Mouse (Mus musculus) neural tube, embryonic 15.5 days (tissue): ENCODE measurements around the gene Tnip3. TPM values are rescaled to one million over a fixed set of nuclear protein-coding genes. Genes with fewer than 3 reads are reported as not detected.

Source experiments
- ATAC-seq: fragments of 200-750 bp; cut with Nextera tagmentation; 2 replicates; pipeline ENCODE4 v1.8.0; 2017; ENCODE audit warnings: mild to moderate bottlenecking, moderate TSS enrichment, moderate library complexity; ENCODE audit not compliant: low FRiP score
- H3K27ac ChIP-seq: fragments of 300-500 bp; sonication (generic); replicated peaks from 2 replicates; pipeline ENCODE4 v1.5.1; 2015; ENCODE audit warnings: mild to moderate bottlenecking, inconsistent platforms
- H3K27me3 ChIP-seq: fragments of 300-500 bp; sonication (generic); replicated peaks from 2 replicates; pipeline ENCODE4 v1.6.1; 2015; ENCODE audit warnings: inconsistent platforms
- H3K36me3 ChIP-seq: fragments of 300-500 bp; sonication (generic); 2 replicates; pipeline ENCODE4 v1.6.1; 2015; ENCODE audit warnings: inconsistent platforms
- H3K4me1 ChIP-seq: fragments of 300-500 bp; sonication (generic); 2 replicates; pipeline ENCODE4 v1.6.1; 2015; ENCODE audit warnings: inconsistent platforms
- H3K4me2 ChIP-seq: fragments of 300-500 bp; sonication (generic); 2 replicates; pipeline ENCODE4 v1.6.1; 2015; ENCODE audit warnings: inconsistent platforms, mild to moderate bottlenecking, moderate library complexity
- H3K4me3 ChIP-seq: fragments of 300-500 bp; sonication (generic); replicated peaks from 2 replicates; pipeline ENCODE4 v1.5.1; 2015; ENCODE audit warnings: mild to moderate bottlenecking, inconsistent platforms
- H3K9ac ChIP-seq: fragments of 300-500 bp; sonication (generic); replicated peaks from 2 replicates; pipeline ENCODE4 v1.6.1; 2015; ENCODE audit warnings: mild to moderate bottlenecking, inconsistent platforms
- H3K9me3 ChIP-seq: fragments of 300-500 bp; sonication (generic); replicated peaks from 2 replicates; pipeline ENCODE4 v1.6.1; 2016; ENCODE audit warnings: inconsistent platforms
- WGBS: fragments of 180-500 bp; shearing (Covaris S2); methylation state at CpG from one replicate; pipeline ENCODE4 v1.1.7; 2015; ENCODE audit warnings: mixed read lengths; 5-methylcytosine and 5-hydroxymethylcytosine counted together
- polyA plus RNA-seq: library from polyadenylated mRNA; unstranded; fragments of >200 nt; fragmentation: Nextera tagmentation; extraction: Ambion mirVana; gene quantifications from 2 replicates; pipeline ENCODE4 v1.2.1, GENCODE M21; 2015

Gene Tnip3
- 0.19 TPM in 1 of 2 replicates, not detected in the other for polyA plus RNA-seq

- H3K4me2 ChIP-seq: no peak within 1 kb of the TSS
- WGBS: 92% methylated on average over 5 of the region's 5 CpGs
Measured at GRCm38 (mm10) chr6:65525192-65525591, at the start of gene Tnip3. Tnip3 (plus strand) TSS chr6:65525313.

DNA sequence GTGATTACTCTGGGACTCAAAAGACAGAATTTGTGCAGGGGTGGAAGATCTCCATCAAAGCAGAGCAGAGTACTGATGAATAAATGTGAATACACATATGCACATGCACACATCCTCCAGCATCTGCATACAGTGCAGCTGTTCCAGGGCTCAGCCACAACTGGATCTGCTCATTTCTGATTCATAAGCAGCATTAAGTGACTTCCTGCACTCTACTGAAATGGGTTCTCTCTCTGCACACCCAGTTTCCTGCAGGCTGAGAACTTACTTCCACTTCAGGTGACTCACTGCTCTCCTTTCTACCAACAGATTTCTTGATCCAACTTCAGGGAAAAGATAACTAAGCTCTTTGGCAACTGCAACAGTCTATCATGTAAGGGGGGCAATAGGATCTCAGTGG lies 26.3 kb upstream of the Tnip3 start:
- Histone ChIP-seq H3K9ac (no peak overlapping the region), H3K4me1 (no peaks in the 10 kb centered on the region), H3K27ac (no peak overlapping the region), H3K27me3 (no peaks in the 10 kb centered on the region), H3K4me3 (no peak overlapping the region), H3K36me3 (no peaks in the 10 kb centered on the region), H3K4me2 (no peak overlapping the region), H3K9me3 (no peaks in the 10 kb centered on the region)
- no peak for ATAC-seq

More at GRCm38 (mm10) chr6:65525192-65525591, at the start of gene Tnip3:
- Histone ChIP-seq H3K27me3 (no peaks in the 10 kb centered on the region), H3K9me3 (no peaks in the 10 kb centered on the region), H3K4me3 (no peak within 1 kb of the TSS), H3K27ac (no peak within 1 kb of the TSS), H3K9ac (no peak within 1 kb of the TSS), H3K4me1 (no peaks in the 10 kb centered on the region), H3K36me3 (no peaks in the 10 kb centered on the region)
- ATAC-seq: no peak

DNA sequence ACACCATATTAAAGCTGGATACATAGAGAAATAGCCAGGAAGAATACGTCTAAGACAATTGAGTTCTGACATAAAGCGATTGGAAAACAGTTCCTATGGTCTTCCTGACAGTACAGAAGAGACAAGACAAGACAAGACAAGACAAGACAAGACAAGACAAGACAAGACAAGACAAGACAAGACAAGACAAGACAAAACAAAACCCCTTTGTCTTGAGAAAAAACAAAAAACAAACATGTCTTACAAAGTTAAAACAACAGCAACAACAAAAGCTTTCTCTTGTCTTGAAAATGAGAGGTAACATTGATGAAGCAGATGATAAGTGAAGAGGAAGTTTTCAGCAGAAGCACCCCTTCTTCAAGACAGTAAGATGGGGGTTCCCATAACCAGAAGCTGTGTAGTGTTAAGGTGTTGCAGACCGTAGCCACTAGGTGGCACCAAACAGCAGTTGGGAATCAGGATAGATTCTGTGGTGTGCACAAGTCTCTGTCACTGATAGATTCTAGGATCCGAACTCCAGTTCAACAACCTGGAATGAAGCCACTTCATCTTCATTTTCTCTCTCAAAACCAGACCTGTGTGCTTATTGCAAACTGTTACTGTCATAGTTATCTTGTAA lies 15.0 kb upstream of the Tnip3 start:
- Histone ChIP-seq H3K9ac (no peak overlapping the region), H3K36me3 (no peaks in the 10 kb centered on the region), H3K27ac (no peak overlapping the region), H3K4me3 (no peak overlapping the region), H3K4me2 (no peak overlapping the region), H3K27me3 (no peaks in the 10 kb centered on the region), H3K9me3 (no peaks in the 10 kb centered on the region), H3K4me1 (no peaks in the 10 kb centered on the region)
- WGBS: 41% methylated on average over 4 of the region's 4 CpGs
- ATAC-seq: peak; percentile 79

DNA sequence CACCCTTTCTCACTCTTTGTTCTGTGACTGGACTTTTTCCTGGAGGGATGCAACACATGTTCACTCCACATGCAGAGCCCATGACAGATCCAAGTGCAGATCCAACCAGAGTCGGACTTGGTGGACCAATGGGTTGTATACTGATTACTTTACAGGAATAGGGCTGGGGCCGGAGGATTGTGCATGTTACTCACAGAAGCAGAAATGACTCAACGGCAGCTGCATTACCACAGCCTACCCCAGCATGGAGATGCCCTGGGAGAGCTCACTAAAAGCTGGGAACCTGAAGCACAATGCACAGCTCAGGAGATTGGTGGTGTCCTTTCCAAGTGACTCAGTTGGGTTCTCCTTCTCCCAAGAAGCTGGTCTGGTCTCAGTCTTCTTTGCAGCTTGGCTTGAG lies 11.3 kb upstream of the Tnip3 start:
- ATAC-seq: no peak

GRCm38 (mm10) chr6:65516759-65517158 lies 8.4 kb upstream of the Tnip3 start:
- Histone ChIP-seq H3K36me3 (no peaks in the 10 kb centered on the region), H3K4me3 (no peak overlapping the region), H3K9me3 (no peaks in the 10 kb centered on the region), H3K27ac (no peak overlapping the region), H3K4me1 (no peaks in the 10 kb centered on the region), H3K27me3 (no peaks in the 10 kb centered on the region), H3K9ac (no peak overlapping the region), H3K4me2 (no peak overlapping the region)
- ATAC-seq: no peak
- WGBS: 86% methylated on average over 8 of the region's 8 CpGs

More for the DNA sequence above, 11.3 kb upstream of the Tnip3 start:
- Histone ChIP-seq H3K36me3 (no peaks in the 10 kb centered on the region), H3K4me3 (no peak overlapping the region), H3K9me3 (no peaks in the 10 kb centered on the region), H3K4me1 (no peaks in the 10 kb centered on the region), H3K9ac (no peak overlapping the region), H3K27ac (no peak overlapping the region), H3K27me3 (no peaks in the 10 kb centered on the region), H3K4me2 (no peak overlapping the region)
- 91% methylated on average over 3 of the region's 3 CpGs for WGBS

DNA sequence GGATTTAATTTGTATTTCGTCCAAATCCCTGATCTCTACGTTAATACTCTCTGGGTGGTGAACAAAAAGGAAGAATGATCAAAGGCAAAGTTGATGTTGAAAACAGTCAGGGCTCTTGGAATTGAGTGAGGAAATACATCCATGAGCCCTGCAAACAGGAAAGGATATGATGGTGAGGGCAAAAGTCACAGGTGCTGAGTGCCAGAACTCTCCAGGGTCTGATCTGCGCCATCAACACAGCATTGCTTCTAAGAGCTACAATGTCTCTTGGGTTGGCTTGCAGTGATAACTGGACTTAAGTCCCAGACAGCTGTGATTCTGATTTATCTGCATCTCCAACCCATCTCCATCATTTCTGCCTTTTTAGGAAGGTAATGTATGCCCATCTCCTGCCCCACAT lies 4.3 kb upstream of the Tnip3 start:
- Histone ChIP-seq H3K4me2 (no peak overlapping the region), H3K9me3 (no peaks in the 10 kb centered on the region), H3K4me3 (no peak overlapping the region), H3K27ac (no peak overlapping the region), H3K36me3 (no peaks in the 10 kb centered on the region), H3K4me1 (no peaks in the 10 kb centered on the region), H3K9ac (no peak overlapping the region), H3K27me3 (no peaks in the 10 kb centered on the region)
- 79% methylated on average over 3 of the region's 3 CpGs for WGBS
- ATAC-seq: no peak

DNA sequence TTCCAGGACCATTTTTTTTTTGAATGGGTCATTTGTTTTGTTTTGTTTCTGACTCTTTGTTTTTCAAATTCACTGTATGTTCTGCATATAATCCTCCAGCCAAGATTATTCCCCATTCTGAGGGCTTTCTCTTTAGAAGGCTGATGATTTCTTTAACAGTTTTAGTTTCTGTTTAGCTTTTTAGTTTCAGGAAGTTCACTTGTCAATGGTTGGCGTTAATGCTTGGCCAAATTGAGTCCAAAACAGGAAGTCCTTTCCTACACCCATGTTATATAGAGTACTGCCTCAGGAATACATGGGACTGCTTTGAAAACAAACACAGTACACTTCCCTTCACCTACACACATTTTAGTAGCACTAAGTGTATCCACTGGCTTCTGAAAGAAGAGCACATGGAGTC lies 2.8 kb downstream of the Tnip3 start:
- ATAC-seq: no peak
- Histone ChIP-seq H3K27ac (no peak overlapping the region), H3K4me1 (no peaks in the 10 kb centered on the region), H3K9ac (no peak overlapping the region), H3K36me3 (no peaks in the 10 kb centered on the region), H3K9me3 (no peaks in the 10 kb centered on the region), H3K4me2 (no peak overlapping the region), H3K4me3 (no peak overlapping the region), H3K27me3 (no peaks in the 10 kb centered on the region)
- WGBS: 81% methylated on average over 1 of the region's 1 CpGs

GRCm38 (mm10) chr6:65531232-65531848 lies 6.2 kb downstream of the Tnip3 start:
- WGBS: 47% methylated on average over 3 of the region's 3 CpGs
- H3K27ac ChIP-seq: no peak overlapping the region
- no peaks in the 10 kb centered on the region for H3K9me3 ChIP-seq
- H3K4me3 ChIP-seq: no peak overlapping the region
- no peak overlapping the region for H3K9ac ChIP-seq
- no peaks in the 10 kb centered on the region for H3K4me1 ChIP-seq
- H3K36me3 ChIP-seq: no peaks in the 10 kb centered on the region
- peak; percentile 47; the same call in 1 of the 2 replicates for ATAC-seq
- no peak overlapping the region for H3K4me2 ChIP-seq
- H3K27me3 ChIP-seq: no peaks in the 10 kb centered on the region

GRCm38 (mm10) chr6:65533687-65534086 lies 8.6 kb downstream of the Tnip3 start:
- no peak overlapping the region for H3K27ac ChIP-seq
- WGBS: 92% methylated on average over 1 of the region's 1 CpGs
- no peak overlapping the region for H3K9ac ChIP-seq
- no peak for ATAC-seq
- H3K9me3 ChIP-seq: no peaks in the 10 kb centered on the region
- H3K27me3 ChIP-seq: no peaks in the 10 kb centered on the region
- H3K4me1 ChIP-seq: no peaks in the 10 kb centered on the region
- no peak overlapping the region for H3K4me2 ChIP-seq
- H3K4me3 ChIP-seq: no peak overlapping the region
- no peaks in the 10 kb centered on the region for H3K36me3 ChIP-seq

- no peaks in the 10 kb centered on the region for H3K4me1 ChIP-seq
- H3K9me3 ChIP-seq: no peaks in the 10 kb centered on the region
- WGBS: 71% methylated on average over 5 of the region's 5 CpGs
- H3K27me3 ChIP-seq: no peaks in the 10 kb centered on the region
- no peak overlapping the region for H3K4me3 ChIP-seq
- H3K4me2 ChIP-seq: no peak overlapping the region
- no peak overlapping the region for H3K27ac ChIP-seq
- no peak overlapping the region for H3K9ac ChIP-seq
- ATAC-seq: no peak
- no peaks in the 10 kb centered on the region for H3K36me3 ChIP-seq
Measured at GRCm38 (mm10) chr6:65537327-65537884, 12.3 kb downstream of the Tnip3 start.

DNA sequence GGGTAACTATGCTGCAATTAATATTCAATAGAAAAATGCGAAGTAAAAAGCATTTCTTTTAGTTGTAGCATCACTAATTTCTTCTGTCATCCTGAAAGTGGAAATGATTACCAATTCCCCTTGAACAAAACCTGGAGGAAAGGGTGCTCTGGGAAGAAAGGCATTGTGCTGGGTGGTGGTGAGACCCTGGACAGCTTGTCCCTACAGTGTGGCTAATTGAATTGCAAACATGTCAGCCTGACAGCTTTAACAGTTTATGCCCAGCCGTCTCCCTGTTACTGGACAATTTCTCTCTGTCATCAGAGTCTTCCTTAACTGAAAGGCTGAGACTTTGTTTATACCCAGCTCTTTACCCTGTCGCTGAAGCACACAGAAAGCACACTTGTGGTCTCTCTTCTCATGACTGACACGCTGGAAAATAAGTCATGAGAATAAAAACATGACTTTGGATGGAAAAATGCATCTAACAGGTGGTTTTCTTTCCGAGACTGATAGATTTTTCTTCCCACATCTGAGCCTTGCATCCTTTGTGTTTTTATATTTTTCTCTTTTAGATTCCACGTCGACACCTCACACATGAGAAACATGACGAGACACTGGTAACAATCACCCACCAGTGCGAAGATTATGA lies 13.0 kb downstream of the Tnip3 start:
- Histone ChIP-seq H3K4me3 (no peak overlapping the region), H3K27ac (no peak overlapping the region), H3K4me2 (no peak overlapping the region), H3K4me1 (no peaks in the 10 kb centered on the region), H3K9me3 (no peaks in the 10 kb centered on the region), H3K36me3 (no peaks in the 10 kb centered on the region), H3K27me3 (no peaks in the 10 kb centered on the region), H3K9ac (no peak overlapping the region)
- ATAC-seq: no peak
- WGBS: 72% methylated on average over 9 of the region's 9 CpGs

DNA sequence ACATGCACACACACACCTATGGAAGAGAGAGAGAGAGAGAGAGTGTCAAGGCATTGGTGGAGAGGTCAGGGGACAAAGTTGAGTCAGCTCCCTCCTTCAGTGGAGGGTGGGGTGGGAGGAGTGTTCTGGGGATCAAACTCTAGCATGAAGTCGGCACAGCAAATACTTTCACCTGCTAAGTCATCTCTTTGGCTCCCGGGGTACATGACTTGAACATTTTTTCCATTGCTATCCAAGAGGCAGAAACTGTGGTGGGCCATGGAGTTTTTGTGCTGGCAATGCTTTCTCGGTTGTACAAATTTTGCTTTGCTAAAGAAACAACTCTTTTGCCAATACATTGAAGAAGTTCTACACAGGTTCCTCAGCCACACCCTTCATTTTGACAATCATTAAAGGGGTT lies 13.8 kb downstream of the Tnip3 start:
- no peak overlapping the region for H3K4me3 ChIP-seq
- no peaks in the 10 kb centered on the region for H3K9me3 ChIP-seq
- H3K36me3 ChIP-seq: no peaks in the 10 kb centered on the region
- no peaks in the 10 kb centered on the region for H3K4me1 ChIP-seq
- no peak for ATAC-seq
- H3K9ac ChIP-seq: no peak overlapping the region
- no peak overlapping the region for H3K27ac ChIP-seq
- WGBS: 89% methylated on average over 3 of the region's 3 CpGs
- H3K27me3 ChIP-seq: no peaks in the 10 kb centered on the region
- H3K4me2 ChIP-seq: no peak overlapping the region
